Mouse (Mus musculus): Measurements from ENCODE around the gene Sema3f. TPM values are rescaled to one million over a fixed set of nuclear protein-coding genes. Genes with fewer than 3 reads are reported as not detected.

Gene Sema3f
- total RNA-seq (2021): 10 to 100 TPM; 28.9 to 32.8 TPM
- long read RNA-seq, experiment 1, partial matches to known transcripts: 2 of 10 reads
- long read RNA-seq, experiment 1, other reads (novel, unspliced or antisense): 8 of 10 reads
- long read RNA-seq, experiment 2, partial matches to known transcripts: 5 of 27 reads
- long read RNA-seq, experiment 2, other reads (novel, unspliced or antisense): 21 of 27 reads

DNA sequence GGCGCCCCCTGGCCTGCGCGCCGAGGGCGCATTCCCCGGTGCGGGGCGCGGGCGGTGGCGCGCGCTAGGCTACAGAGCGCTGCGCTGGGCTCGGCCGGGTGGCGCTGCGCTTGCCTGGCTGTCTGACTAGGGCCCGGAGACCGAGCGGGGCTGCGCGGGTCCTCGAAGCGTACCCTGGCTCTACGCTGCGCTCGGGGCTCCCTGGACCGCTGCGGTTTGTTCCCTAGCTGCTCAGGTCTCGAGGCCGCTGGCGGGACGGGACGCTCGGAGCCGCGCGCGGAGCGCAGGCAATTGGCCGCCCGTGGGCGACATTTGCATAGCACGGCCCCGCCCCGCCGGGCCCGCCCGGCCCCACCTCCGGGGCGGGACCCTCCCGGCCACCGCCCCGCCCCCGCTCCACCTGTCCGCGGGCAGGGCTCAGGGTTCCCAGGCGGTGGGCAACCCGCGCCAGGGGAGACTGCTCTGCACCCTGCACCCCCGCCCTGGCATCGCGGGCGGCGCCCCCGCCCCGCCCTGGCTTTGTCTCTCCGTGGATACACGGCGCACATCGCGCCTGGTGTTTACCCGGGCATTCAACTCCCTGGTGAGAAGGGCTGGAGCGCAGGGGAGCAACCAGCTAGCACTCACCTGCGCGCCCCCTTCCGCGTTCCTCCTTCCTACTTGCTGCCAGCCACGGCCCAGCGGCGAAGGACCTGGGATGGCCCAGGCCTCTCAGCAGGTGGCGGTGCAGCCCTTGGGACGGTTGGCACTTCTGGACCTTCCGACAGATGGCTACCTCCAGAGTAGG is at the start of gene Sema3f:
TSS of gene Sema3f (minus strand) at position 779 of the 787 bp plus-strand sequence.
- peak; percentile 46 to 58 for DNase-seq (ENCODE audit: low spot score in 2 of 2)

- DNase-seq (ENCODE audit: low spot score in 2 of 2): no peak
Measured at GRCm38 (mm10) chr9:107759593-107759992, 49.3 kb upstream of the Sema3f start.

- no peak for DNase-seq (ENCODE audit: low spot score in 2 of 2)
Measured at GRCm38 (mm10) chr9:107750378-107750777, 40.1 kb upstream of the Sema3f start.

GRCm38 (mm10) chr9:107748063-107748462 is 37.8 kb upstream of the Sema3f start:
- no peak for DNase-seq (ENCODE audit: low spot score in 2 of 2)

- DNase-seq (ENCODE audit: low spot score in 2 of 2): no peak
Measured at GRCm38 (mm10) chr9:107747310-107747709, 37.0 kb upstream of the Sema3f start.

GRCm38 (mm10) chr9:107746679-107747078 is 36.4 kb upstream of the Sema3f start:
- DNase-seq (ENCODE audit: low spot score in 2 of 2): no peak

GRCm38 (mm10) chr9:107744061-107744460 is 33.8 kb upstream of the Sema3f start:
- DNase-seq (ENCODE audit: low spot score in 2 of 2): no peak

- no peak for DNase-seq (ENCODE audit: low spot score in 2 of 2)
Measured at GRCm38 (mm10) chr9:107738841-107739202, 28.5 kb upstream of the Sema3f start.

DNA sequence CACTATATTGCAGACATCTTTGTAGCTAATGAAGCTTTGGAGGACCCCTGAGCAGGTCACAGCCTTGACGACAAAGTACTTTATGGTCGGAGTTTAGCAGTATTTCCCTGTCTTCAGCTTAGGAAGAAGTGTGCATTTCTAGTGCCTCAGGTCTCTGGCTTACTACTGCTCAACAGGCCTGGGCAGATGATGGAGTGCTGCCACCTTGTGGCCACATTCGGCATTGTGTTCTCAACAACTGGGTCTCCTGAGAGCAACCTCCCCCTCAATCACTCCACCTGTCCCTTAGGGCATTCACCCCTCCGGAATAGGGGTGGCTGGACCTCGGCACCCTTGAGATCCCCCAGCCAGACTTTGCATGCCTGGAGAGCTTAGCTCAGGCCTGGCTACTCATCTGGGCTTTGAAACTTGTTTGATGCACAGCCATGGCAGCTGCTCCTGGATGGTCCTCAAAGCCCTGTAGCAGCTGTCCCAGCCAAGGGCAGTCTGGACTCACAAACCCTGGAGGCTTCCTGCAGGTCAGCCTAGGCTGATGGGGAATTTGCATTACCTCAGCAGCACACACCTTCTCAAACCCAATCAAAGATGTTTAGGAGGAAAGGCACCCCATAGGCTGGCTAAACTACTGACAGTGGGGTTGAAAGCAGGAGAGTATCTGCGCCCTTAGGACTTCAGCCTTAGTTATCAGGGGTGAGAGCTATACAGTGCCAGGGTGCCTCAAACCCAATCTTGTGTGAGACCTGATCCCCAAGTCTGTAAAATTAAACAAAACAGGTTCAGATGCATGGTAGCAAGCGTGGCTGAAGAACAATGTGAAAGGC is 28.0 kb upstream of the Sema3f start:
- peak; percentile 73 to 83 for DNase-seq (ENCODE audit: low spot score in 2 of 2)

DNA sequence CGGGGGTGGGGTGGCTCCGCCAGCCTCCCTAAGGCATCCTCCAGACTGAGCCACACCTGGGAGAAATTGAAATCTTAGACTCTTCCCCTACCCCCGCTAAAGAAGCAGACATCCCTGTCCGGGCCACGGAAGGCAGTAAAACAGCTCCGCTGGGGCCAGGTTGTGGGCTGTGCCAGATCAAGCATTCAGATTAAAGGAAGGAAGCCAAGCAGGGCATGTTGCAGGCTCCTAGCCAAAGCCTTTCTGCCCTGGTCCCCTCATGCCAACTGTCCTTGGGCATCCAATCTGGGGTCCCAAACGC is 25.9 kb upstream of the Sema3f start:
- DNase-seq (ENCODE audit: low spot score in 2 of 2): no peak

- DNase-seq (ENCODE audit: low spot score in 2 of 2): no peak
Measured at GRCm38 (mm10) chr9:107735356-107736184, 25.3 kb upstream of the Sema3f start.

- DNase-seq (ENCODE audit: low spot score in 2 of 2): no peak
Measured at GRCm38 (mm10) chr9:107734567-107734971, 24.3 kb upstream of the Sema3f start.

GRCm38 (mm10) chr9:107729709-107730108 is 19.4 kb upstream of the Sema3f start:
- DNase-seq (ENCODE audit: low spot score in 2 of 2): no peak

- DNase-seq (ENCODE audit: low spot score in 2 of 2): no peak
Measured at GRCm38 (mm10) chr9:107728919-107729670, 18.8 kb upstream of the Sema3f start.

DNA sequence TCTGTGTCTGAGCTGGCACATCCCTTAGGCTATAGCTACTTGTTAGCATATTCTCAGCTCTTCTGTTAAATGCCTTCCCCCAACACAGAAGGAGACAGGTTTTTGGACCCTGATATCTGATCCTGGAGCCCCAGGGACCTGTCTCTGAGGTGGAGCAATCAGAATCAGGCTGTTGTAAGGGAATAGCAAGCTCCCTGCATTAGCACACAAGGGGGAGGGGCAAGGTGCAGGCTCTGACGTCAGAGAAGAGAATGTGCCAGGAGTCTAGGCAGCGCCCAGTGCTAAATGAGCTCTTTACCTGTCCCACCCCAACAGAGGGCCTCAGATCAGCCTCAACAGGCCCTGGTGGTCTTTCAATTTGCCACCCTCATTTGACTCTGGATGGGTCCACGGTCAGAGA is 16.8 kb upstream of the Sema3f start:
- no peak for DNase-seq (ENCODE audit: low spot score in 2 of 2)

DNA sequence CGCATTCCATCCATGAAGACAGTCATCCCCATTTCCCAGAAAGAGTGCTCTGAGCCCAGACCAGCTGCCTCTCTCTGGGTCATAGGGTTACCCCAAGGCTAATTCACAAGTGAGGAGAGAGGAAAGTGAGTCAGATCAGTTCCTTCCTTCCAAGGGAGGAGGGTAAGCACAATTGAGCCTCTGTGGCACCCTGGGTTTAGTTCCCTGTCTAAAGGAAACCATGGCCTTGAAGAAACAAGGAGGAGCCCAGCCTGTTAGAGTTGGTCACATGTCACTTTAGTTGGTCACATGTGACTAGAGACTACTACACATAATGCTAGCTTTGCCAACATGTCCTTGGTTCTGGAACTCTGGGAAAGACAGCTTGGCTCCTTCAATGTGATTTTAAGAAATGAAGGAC is 14.5 kb upstream of the Sema3f start:
- DNase-seq (ENCODE audit: low spot score in 2 of 2): no peak

- no peak for DNase-seq (ENCODE audit: low spot score in 2 of 2)
Measured at GRCm38 (mm10) chr9:107723794-107724531, 13.7 kb upstream of the Sema3f start.

DNA sequence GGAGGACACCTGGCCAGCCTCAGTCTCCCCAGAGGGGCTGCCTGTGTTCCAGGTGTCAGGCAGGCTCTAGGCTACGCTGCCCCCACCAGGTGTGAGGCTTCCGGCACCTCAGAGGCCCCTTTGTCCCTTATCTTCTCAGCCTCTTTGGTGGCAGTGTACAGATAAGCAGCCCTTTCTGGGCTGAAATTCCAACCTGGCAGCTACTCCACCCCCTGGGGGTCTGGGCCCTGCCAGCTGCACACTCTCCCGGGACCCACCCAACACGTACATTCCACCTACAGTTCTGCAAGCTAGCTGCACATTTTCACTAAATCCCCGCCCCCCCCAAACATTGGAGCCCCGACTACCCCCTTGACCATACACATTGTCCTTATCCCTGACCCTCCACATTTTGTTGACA is 13.0 kb upstream of the Sema3f start:
- DNase-seq (ENCODE audit: low spot score in 2 of 2): no peak

- DNase-seq (ENCODE audit: low spot score in 2 of 2): no peak
Measured at GRCm38 (mm10) chr9:107718781-107719540, 8.7 kb upstream of the Sema3f start.

Measured in adrenal gland, postnatal 4 days (tissue).